Mouse (Mus musculus) forebrain, embryonic 10.5 days (tissue): ENCODE data around the gene Etv2. TPM values are rescaled to one million over a fixed set of nuclear protein-coding genes. Genes with fewer than 3 reads are reported as not detected.

Source experiments
- DNase-seq: peaks from one replicate; pipeline ENCODE4 v3.0.0-alpha.2; 2017; ENCODE audit warnings: low spot score; ENCODE audit errors: extremely low spot score
- H3K27ac ChIP-seq: fragments of 300-500 bp; sonication (generic); 2 replicates; pipeline ENCODE4 v1.5.1; 2016; ENCODE audit warnings: mild to moderate bottlenecking
- H3K27me3 ChIP-seq: fragments of 300-500 bp; sonication (generic); 2 replicates; pipeline ENCODE4 v1.6.1; 2016; ENCODE audit warnings: mild to moderate bottlenecking; ENCODE audit not compliant: poor library complexity, severe bottlenecking
- H3K36me3 ChIP-seq: fragments of 300-500 bp; sonication (generic); replicated peaks from 2 replicates; pipeline ENCODE4 v1.6.1; 2016; ENCODE audit warnings: mild to moderate bottlenecking, moderate library complexity
- H3K4me1 ChIP-seq: fragments of 300-500 bp; sonication (generic); 2 replicates; pipeline ENCODE4 v1.6.1; 2016
- H3K4me3 ChIP-seq: fragments of 300-500 bp; sonication (generic); 2 replicates; pipeline ENCODE4 v1.5.1; 2016; ENCODE audit warnings: mild to moderate bottlenecking, moderate library complexity
- H3K9me3 ChIP-seq: fragments of 300-500 bp; sonication (generic); 2 replicates; pipeline ENCODE4 v1.6.1; 2016; ENCODE audit warnings: mild to moderate bottlenecking, moderate library complexity
- WGBS: fragments of 180-500 bp; shearing (Covaris S2); methylation state at CpG from one replicate; pipeline ENCODE4 v1.1.7; 2016; 5-methylcytosine and 5-hydroxymethylcytosine counted together
- polyA plus RNA-seq: library from polyadenylated mRNA; unstranded; fragments of >200 nt; fragmentation: Nextera tagmentation; extraction: Ambion mirVana; gene quantifications from 2 replicates; pipeline ENCODE4 v1.2.1, GENCODE M21; 2016

Gene Etv2
- 0.30 TPM in 1 of 2 replicates, not detected in the other for polyA plus RNA-seq

- Histone ChIP-seq H3K4me3 (peak within 1 kb of the TSS; percentile 42), H3K27me3 (peaks cover 61% of the 10 kb centered on the region), H3K36me3 (peaks cover 11% of the 10 kb centered on the region), H3K27ac (0 out of 2 replicates have a peak within 1 kb of the TSS, but pooled peaks have one; percentile 15), H3K4me1 (peaks cover 37% of the 10 kb centered on the region), H3K9me3 (no peaks in the 10 kb centered on the region)
- 8% methylated on average over 5 of the region's 5 CpGs for WGBS
- DNase-seq = no peak
These were observed at the start of gene Etv2 for GRCm38 (mm10) chr7:30635752-30636151. Gene Etv2 (minus strand): TSS chr7:30635852.

GRCm38 (mm10) chr7:30683425-30683824 is 47.8 kb upstream of the Etv2 start:
- no peaks in the 10 kb centered on the region for H3K4me1 ChIP-seq
- no peak overlapping the region for H3K4me3 ChIP-seq
- H3K36me3 ChIP-seq = no peaks in the 10 kb centered on the region
- 83% methylated on average over 2 of the region's 2 CpGs for WGBS
- no peaks in the 10 kb centered on the region; the same call in 1 of the 2 replicates for H3K9me3 ChIP-seq
- no peak for DNase-seq
- no peak overlapping the region for H3K27ac ChIP-seq
- H3K27me3 ChIP-seq = peaks cover 23% of the 10 kb centered on the region

DNA sequence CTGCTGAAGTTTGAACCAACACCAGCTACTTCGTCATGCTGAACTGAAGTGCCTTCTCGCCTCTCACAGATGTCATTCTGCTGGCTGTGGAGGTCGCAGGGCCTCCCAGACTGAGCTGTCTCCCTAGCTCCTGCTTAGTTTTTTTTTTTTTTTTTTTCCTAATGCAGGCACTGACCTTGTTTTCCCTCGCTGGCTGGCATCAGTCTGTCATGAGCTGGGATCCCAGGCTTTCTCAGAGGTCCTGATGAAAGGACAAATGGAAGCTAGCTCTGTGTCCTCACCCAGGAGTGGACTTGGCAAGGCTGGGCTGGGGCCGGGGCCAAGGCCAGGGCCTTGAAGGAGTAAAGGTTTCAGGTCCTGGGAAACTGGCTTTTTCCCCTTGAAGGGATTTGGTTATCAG is 46.2 kb upstream of the Etv2 start:
- H3K27me3 ChIP-seq = peaks cover 8% of the 10 kb centered on the region
- no peaks in the 10 kb centered on the region for H3K36me3 ChIP-seq
- H3K9me3 ChIP-seq = no peaks in the 10 kb centered on the region; the same call in 1 of the 2 replicates
- no peaks in the 10 kb centered on the region for H3K4me1 ChIP-seq
- no peak overlapping the region for H3K27ac ChIP-seq
- H3K4me3 ChIP-seq = no peak overlapping the region
- WGBS = 79% methylated on average over 5 of the region's 5 CpGs
- no peak for DNase-seq

GRCm38 (mm10) chr7:30678263-30678975 is 42.8 kb upstream of the Etv2 start:
- 74% methylated on average over 5 of the region's 5 CpGs for WGBS
- H3K36me3 ChIP-seq = no peaks in the 10 kb centered on the region

GRCm38 (mm10) chr7:30671480-30671879 is 35.8 kb upstream of the Etv2 start, which contains the start of gene Pmis2:
Gene Pmis2 (minus strand): TSS chr7:30671605.
- Histone ChIP-seq H3K9me3 (no peaks in the 10 kb centered on the region), H3K4me3 (no peak within 1 kb of the TSS), H3K4me1 (no peaks in the 10 kb centered on the region), H3K36me3 (no peaks in the 10 kb centered on the region), H3K27ac (no peak within 1 kb of the TSS), H3K27me3 (no peaks in the 10 kb centered on the region)
- no peak for DNase-seq
- WGBS = 73% methylated on average over 9 of the region's 9 CpGs

More at GRCm38 (mm10) chr7:30678263-30678975, 42.8 kb upstream of the Etv2 start:
- Histone ChIP-seq H3K9me3 (no peaks in the 10 kb centered on the region; the same call in 1 of the 2 replicates), H3K27me3 (no peaks in the 10 kb centered on the region), H3K27ac (no peak overlapping the region), H3K4me3 (no peak overlapping the region), H3K4me1 (no peaks in the 10 kb centered on the region)
- DNase-seq = no peak

GRCm38 (mm10) chr7:30669229-30669628 is 33.6 kb upstream of the Etv2 start:
- 51% methylated on average over 3 of the region's 3 CpGs for WGBS

DNA sequence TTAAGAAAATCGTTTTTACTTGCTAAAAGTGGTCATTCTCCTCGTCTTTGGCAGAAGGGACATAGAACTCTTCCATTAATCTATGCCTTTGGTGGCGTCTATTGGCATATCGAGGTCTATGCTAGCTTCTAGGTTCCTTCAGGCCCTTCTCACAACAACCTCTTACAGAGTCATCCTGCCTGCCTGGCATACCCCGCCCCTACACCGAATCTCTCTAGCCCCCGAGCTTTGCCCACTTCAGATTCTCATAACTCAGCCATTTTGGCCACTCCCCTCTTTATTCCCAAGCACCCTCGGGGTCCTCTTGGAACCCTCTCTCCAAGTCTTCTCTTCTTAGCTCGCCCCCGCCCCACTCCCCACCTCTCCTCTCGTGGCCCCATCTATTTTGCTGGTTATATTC is 29.7 kb upstream of the Etv2 start:
- DNase-seq = no peak
- H3K27ac ChIP-seq = peak overlapping the region; percentile 87
- 8% methylated on average over 11 of the region's 11 CpGs for WGBS
- peaks cover 18% of the 10 kb centered on the region for H3K4me1 ChIP-seq
- H3K36me3 ChIP-seq = peaks cover 31% of the 10 kb centered on the region
- no peaks in the 10 kb centered on the region for H3K9me3 ChIP-seq
- H3K4me3 ChIP-seq = peak overlapping the region; percentile 76
- H3K27me3 ChIP-seq = no peaks in the 10 kb centered on the region

More at GRCm38 (mm10) chr7:30669229-30669628, 33.6 kb upstream of the Etv2 start:
- Histone ChIP-seq H3K4me1 (peaks cover 10% of the 10 kb centered on the region), H3K9me3 (no peaks in the 10 kb centered on the region), H3K27me3 (no peaks in the 10 kb centered on the region), H3K4me3 (no peak overlapping the region), H3K36me3 (no peaks in the 10 kb centered on the region), H3K27ac (no peak overlapping the region)
- DNase-seq = no peak

- DNase-seq = peak; percentile 92
- Histone ChIP-seq H3K9me3 (no peaks in the 10 kb centered on the region), H3K36me3 (peaks cover 37% of the 10 kb centered on the region), H3K27ac (peak within 1 kb of the TSS; percentile 87), H3K27me3 (no peaks in the 10 kb centered on the region), H3K4me1 (peaks cover 18% of the 10 kb centered on the region), H3K4me3 (peak within 1 kb of the TSS; percentile 76)
- WGBS = under 1% methylated on average over 34 of the region's 34 CpGs
These were observed 29.0 kb upstream of the Etv2 start, which contains the start of gene Haus5 for GRCm38 (mm10) chr7:30664529-30665200. Gene Haus5 (minus strand): TSS chr7:30664994.

GRCm38 (mm10) chr7:30649591-30650540 is 14.2 kb upstream of the Etv2 start, which contains the start of gene Rbm42:
Gene Rbm42 (minus strand): TSS chr7:30650317.
- Histone ChIP-seq H3K27me3 (no peaks in the 10 kb centered on the region), H3K4me3 (peak within 1 kb of the TSS; percentile 73), H3K36me3 (peaks cover 72% of the 10 kb centered on the region), H3K9me3 (no peaks in the 10 kb centered on the region), H3K27ac (peak within 1 kb of the TSS; percentile 87), H3K4me1 (peaks cover 16% of the 10 kb centered on the region)
- 1% methylated on average over 59 of the region's 59 CpGs for WGBS
- DNase-seq = peak; percentile 97

DNA sequence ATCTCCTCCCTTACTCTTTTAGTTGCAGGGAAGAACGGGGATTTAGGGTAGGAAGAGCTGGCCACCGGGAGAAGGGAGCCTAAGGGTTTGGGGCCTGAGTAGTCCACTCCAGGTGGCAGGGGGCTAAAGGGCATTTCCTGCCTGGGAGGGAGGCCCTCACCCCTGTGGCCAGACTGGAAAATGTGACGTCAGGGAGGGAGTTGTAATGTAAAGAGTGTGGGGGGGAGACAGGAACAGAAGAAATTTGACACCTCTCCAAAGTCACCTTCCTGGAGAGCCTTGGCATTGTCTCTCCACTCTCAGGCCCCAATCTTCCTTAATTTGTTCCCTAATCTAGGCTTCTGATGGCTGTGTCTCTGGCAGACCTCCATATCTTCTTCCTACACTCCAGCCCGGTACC is 3.4 kb upstream of the Etv2 start:
- 28% methylated on average over 4 of the region's 4 CpGs for WGBS
- Histone ChIP-seq H3K27ac (no peak overlapping the region), H3K4me1 (peaks cover 30% of the 10 kb centered on the region), H3K4me3 (no peak overlapping the region), H3K36me3 (peaks cover 44% of the 10 kb centered on the region), H3K27me3 (peaks cover 28% of the 10 kb centered on the region), H3K9me3 (no peaks in the 10 kb centered on the region)
- no peak for DNase-seq

DNA sequence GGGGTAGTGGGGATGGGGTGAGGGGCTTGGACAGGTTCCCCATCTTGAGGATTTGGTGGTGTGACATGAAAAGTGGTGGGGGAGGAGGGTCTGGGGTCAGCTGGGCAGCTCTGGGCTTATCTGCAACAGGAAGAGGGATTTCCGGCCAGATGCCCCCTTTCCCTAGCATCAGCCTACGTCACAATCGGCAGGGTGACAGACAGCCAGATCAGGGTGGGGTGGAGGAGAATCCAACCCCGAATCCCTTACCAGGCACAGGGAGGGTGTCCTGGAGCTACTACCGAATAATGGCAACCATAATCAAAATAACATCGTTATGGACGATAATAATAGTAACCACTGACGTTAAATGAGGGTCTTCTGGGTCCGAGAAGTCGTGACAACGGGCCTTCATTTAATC is 743 bp upstream of the Etv2 start:
- Histone ChIP-seq H3K9me3 (no peaks in the 10 kb centered on the region), H3K4me3 (peak overlapping the region; percentile 19; the same call in 1 of the 2 replicates), H3K36me3 (peaks cover 17% of the 10 kb centered on the region), H3K4me1 (peaks cover 37% of the 10 kb centered on the region), H3K27me3 (peaks cover 55% of the 10 kb centered on the region), H3K27ac (no peak overlapping the region)
- WGBS = 32% methylated on average over 11 of the region's 11 CpGs
- no peak for DNase-seq

GRCm38 (mm10) chr7:30634621-30635020 is 1.0 kb downstream of the Etv2 start:
- H3K36me3 ChIP-seq = no peaks in the 10 kb centered on the region
- under 1% methylated on average over 20 of the region's 20 CpGs for WGBS

More at GRCm38 (mm10) chr7:30634621-30635020, 1.0 kb downstream of the Etv2 start:
- Histone ChIP-seq H3K27ac (0 out of 2 replicates have a peak overlapping the region, but pooled peaks have one; percentile 15), H3K4me1 (peaks cover 37% of the 10 kb centered on the region), H3K4me3 (peak overlapping the region; percentile 42), H3K9me3 (no peaks in the 10 kb centered on the region), H3K27me3 (peaks cover 61% of the 10 kb centered on the region)
- peak; percentile 72 for DNase-seq
